Mouse (Mus musculus): ENCODE data around the gene Gm20388. TPM values are rescaled to one million over a fixed set of nuclear protein-coding genes. Genes with fewer than 3 reads are reported as not detected.

Gene Gm20388
- total RNA-seq, 2 experiments from 2014 or later, result 6.8 to 7.8 TPM

GRCm38 (mm10) chr8:120860423-120861126 lies 949.9 kb downstream of the Gm20388 start:
- DNase-seq, result no peak
- intact Hi-C loops (cut with DNase I), result no loop called here

GRCm38 (mm10) chr8:120863683-120864082 lies 953.0 kb downstream of the Gm20388 start:
- intact Hi-C loops (cut with DNase I), result no loop called here
- no peak for DNase-seq

GRCm38 (mm10) chr8:120867386-120867785 lies 956.7 kb downstream of the Gm20388 start:
- intact Hi-C loops (cut with DNase I), result no loop called here
- no peak for DNase-seq

GRCm38 (mm10) chr8:120872661-120873060 lies 962.0 kb downstream of the Gm20388 start:
- intact Hi-C loops (cut with DNase I), result no loop called here
- no peak for DNase-seq

DNA sequence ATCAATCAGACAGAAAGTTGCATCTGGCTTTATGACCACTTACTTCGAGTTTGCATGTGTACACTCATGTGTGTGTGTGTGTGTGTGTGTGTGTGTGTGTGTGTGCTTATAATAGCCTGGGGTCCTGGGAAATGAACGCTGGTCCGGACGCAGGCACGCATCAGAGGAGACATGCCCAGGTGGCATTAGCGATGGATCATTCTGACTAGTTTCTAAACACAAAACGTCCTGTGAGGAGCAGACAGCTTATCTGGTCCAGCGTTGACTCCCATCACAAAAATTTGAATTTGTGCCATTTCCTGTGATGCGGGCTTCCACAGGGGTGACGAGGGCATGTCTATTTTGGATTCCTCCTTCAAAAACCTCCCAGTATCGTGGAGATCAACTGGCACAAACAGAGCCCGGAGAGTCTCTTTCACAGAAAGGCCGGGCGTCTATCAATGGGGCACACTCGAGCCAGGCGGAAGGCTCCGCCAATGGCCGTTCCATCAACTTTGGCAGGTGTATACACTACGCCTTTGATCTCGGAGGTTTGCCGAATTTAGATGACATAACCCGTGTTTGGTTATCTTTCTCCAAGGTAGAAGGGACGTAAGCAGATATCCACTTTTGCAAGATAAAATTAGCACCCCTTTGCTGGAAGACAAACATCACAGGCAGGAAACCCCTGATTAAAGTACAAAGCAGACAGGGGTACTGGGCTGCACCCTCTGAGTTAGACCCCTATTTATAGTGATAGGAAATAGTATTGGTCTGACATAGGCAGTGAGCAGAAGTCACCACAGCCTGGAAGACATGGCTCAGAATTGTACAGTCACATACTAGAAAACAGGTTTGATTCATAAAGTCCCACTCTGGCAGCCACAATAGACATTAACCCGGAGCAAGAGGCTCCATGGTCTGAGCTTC lies 965.6 kb downstream of the Gm20388 start:
- intact Hi-C loops (cut with DNase I), result no loop called here
- DNase-seq, result no peak

GRCm38 (mm10) chr8:120877005-120877404 lies 966.4 kb downstream of the Gm20388 start:
- intact Hi-C loops (cut with DNase I), result no loop called here
- no peak for DNase-seq

- DNase-seq, result no peak
- intact Hi-C loops (cut with DNase I), result no loop called here
Measured at GRCm38 (mm10) chr8:120879928-120880327, 969.3 kb downstream of the Gm20388 start.

- DNase-seq, result no peak
- intact Hi-C loops (cut with DNase I), result no loop called here
Measured at GRCm38 (mm10) chr8:120881634-120882033, 971.0 kb downstream of the Gm20388 start.

GRCm38 (mm10) chr8:120882657-120883056 lies 972.0 kb downstream of the Gm20388 start:
- DNase-seq, result no peak
- intact Hi-C loops (cut with DNase I), result no loop called here

DNA sequence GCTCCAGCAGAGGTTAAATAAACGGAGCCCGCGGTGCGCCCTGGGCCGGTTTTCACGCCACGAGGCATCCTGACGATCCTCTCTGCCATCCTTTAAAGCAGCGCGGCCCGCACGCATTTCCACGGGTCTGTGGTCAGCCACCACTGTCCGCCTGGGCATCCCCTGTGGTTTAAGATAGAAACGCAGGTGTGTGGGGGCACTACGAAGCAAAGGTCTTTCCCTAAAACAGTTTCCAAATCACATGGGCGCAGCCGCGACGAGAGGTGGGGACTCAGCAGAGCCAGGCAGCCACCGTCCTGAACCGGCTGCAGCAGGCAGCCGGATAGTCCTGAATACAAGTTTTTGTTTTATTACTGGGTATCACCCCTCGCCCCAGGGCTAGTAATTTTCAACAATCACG lies 972.7 kb downstream of the Gm20388 start:
- intact Hi-C loops (cut with DNase I), result no loop called here

DNA sequence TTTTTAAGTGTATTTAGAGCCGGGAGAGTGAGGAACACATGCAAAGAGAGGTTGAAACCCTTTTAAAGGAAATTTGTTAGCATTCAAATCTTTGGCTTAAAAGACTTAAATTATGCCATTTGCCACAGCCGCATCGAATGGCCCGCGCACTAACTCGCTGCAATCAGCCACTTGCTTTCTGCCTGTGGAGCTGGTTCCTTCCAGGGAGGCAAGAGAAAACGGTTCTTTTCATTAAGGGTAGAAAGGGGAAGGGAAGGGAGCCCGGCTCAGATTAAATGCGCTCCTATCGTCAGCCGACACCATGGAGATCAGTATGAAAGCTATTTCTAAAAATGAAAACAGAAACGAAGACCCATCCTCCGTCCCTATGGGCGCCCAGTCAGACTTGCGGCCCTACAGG lies 973.2 kb downstream of the Gm20388 start:
- intact Hi-C loops (cut with DNase I), result no loop called here
- no peak for DNase-seq

More for the DNA sequence above, 972.7 kb downstream of the Gm20388 start:
- DNase-seq, result no peak

DNA sequence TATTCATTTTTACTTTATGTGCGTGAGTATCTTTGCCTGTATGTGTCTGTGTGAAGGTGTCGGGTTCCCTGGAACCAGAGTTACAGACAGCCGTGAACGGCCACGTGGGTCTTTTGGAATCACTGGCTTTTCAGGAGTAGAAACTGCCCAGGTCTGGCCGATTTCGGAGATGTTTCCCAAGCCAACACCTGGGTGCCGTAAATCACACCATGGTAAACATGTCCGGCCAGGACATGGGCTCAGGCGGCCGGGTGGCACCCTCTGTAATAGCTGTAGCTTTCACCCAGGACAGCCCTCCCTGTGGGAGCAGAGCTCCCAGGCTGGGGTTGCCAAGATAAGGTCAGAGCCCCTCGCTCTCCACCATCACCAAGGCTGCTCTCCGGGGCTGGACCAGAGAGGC lies 974.2 kb downstream of the Gm20388 start:
- no peak for DNase-seq
- intact Hi-C loops (cut with DNase I), result no loop called here

DNA sequence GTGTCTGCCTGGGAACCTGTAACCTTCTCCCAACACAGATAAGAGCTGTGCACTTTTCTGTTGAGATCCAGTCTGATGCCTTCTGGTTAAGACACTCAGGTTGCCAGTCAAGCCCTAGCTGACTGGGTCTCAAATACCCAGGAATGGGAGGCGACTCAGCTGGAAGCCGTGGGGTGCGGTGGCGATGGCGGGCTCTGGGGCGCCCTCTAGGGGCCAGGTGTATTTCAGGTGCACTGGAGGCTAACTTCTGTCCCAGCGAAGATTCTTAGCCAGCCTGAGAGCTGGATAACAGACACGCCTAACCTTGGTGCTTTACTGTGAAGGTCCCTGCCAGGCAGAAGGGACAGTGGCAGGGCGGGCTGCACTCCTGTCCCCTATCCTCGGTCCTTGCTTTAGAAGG lies 976.6 kb downstream of the Gm20388 start:
- intact Hi-C loops (cut with DNase I), result no loop called here
- DNase-seq, result no peak

- intact Hi-C loops (cut with DNase I), result no loop called here
- DNase-seq, result no peak
Measured at GRCm38 (mm10) chr8:120888005-120888404, 977.4 kb downstream of the Gm20388 start.

DNA sequence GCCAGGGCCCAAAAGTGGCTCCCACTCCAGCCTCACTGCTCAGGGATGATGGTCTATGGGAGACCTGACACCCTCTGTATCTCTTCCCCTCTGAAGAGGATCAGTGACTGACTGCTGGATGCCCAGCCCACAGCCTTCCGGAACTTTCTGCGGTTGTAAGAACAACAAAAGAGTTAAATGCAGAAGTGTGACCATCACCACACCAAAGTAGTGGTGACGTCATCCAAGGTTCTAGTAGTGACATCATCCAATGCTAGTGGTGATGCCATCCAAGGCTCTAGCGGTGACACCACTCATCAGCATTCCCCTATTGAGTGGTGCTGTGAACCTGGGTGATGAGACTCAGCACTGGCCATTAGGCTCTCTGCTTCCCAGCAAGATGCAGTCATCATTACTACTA lies 978.5 kb downstream of the Gm20388 start:
- intact Hi-C loops (cut with DNase I), result no loop called here
- no peak for DNase-seq

DNA sequence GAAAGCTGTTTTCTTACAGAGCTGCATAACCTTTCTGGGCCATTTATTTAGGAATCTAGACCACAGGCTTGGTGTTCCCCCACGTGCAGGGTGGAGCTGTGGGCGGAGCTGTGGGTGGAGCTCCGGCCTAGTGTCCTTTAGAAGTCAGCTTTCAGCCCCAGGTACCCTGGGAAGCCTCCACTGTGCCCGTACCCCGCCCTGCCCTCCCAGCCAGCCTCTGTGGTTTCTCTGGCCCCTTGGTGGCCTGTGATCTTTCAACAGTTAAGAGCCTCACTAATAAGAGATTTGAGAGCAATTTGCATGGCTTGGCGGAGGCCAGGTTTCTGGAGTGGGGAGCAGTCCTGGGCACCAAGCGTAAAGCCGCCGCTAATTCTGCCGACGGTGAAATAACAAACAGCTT lies 979.4 kb downstream of the Gm20388 start:
- intact Hi-C loops (cut with DNase I), result no loop called here
- no peak for DNase-seq

- intact Hi-C loops (cut with DNase I), result no loop called here
- no peak for DNase-seq
Measured at GRCm38 (mm10) chr8:120895009-120895408, 984.4 kb downstream of the Gm20388 start.

DNA sequence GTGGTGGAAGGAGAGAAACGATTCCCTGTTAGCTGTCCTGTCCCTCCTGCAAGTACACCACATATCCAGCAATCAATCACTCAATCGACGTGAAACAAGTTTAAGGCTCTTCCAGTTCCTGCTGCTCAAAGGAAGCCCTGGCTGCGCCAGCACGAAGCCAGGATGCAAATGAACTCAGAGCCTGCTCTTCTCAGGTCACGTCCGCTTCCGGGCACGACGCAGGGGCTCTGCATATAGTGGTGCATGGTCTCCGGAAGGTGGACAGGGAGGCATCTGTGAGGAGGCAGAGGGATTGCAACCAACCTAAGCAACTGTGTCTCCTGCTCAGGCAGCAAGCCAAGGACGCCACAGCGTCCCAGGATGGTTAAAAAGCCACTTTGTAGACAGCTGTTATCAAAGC lies 985.0 kb downstream of the Gm20388 start:
- intact Hi-C loops (cut with DNase I), result no loop called here
- DNase-seq, result no peak

- no peak for DNase-seq
- intact Hi-C loops (cut with DNase I), result no loop called here
Measured at GRCm38 (mm10) chr8:120896203-120896602, 985.6 kb downstream of the Gm20388 start.

- intact Hi-C loops (cut with DNase I), result loop anchor here (2.0 kb wide), 1 partner anchor 195 kb away; no protein-coding TSS in a partner anchor
- DNase-seq, result peak in 1 of 2 experiments; percentile 31
Measured at GRCm38 (mm10) chr8:120898008-120898407, 987.4 kb downstream of the Gm20388 start.

DNA sequence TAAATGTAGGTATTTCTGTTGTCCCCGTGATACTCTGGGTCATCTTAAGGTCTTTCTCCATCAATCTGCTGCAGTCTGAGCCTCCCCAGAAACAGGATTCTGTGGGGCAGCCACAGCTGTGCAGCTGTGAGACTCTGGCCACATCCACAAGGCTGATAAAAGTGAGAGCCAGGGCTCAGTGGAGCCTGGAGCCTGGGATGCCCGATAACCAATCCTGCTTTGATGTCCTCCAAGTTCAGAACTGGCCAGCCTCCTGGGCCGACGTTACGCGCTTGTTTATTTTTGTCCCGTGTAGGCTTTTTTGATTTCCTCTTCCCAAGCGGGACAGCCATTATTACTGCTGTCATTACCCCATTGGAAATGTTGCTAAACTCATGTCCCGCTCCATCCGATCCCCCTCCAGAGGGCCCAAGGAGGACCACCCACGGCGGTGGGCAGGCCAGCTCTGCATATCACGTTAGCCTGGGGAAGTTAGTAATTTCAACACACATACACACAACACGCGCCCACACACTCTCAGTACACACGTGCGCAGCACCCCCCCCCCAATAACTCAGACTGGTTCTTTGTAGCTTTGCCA lies 988.3 kb downstream of the Gm20388 start:
- intact Hi-C loops (cut with DNase I), result loop anchor here (2.0 kb wide), 1 partner anchor 194 kb away; no protein-coding TSS in a partner anchor
- DNase-seq, result no peak
